Mouse (Mus musculus): ENCODE results near the gene Clec2g. TPM values are rescaled to one million over a fixed set of nuclear protein-coding genes. Genes with fewer than 3 reads are reported as not detected.
"Not testable (repeated sequence)": the region's sequence is repeated elsewhere in the genome, so short reads cannot be mapped to it uniquely, and the experiment has no call there.

Gene Clec2g
- polyA plus RNA-seq, 1 experiment from 2014 or later, result 0.03 TPM

DNA sequence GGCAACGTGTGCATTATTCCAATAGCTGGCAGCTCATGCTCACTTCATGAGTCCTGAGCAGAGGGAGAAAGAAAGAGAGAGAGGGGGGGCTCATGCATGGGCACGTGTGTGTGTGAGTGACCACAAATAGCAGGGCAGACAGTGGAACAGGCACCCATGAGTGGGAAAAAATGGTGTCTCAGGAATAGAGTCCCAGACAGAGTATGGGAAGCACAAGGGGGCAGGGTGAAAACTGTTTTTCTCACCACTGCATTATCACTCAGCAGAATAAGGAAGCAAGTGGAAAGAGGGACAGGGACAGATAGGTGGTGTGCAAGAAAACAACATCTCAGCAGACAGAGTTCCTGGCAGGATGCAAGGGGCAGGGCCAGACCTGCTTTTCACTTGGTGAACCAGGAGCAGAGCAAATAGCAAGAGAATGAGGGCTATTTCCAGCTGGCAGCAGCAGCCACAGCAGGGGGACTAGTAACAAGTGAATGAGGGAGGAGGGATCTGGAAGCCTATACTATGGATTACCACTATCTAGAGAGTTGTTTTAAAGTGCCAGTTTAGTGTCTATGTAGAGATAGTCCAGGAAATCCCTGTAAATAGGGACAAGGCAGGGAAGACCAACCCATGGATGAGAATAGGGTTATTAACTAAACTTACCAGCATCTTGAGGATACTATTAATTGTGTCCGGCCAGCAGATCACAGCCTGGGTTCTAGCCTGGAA, 62.0 kb downstream of the Clec2g start:
- DNase-seq (ENCODE audit: low read depth, low spot score) (no peak), ATAC-seq (no peak)
- CTCF ChIA-PET, result no interaction called here
- in situ Hi-C loops (cut with MboI; ENCODE audit: low pct_unique_long_range_greater_than_20kb), result no loop called here
- H3K27me3 ChIP-seq, result no peaks in the 10 kb centered on the region
- TF ChIP-seq CTCF (IDR thresholded peaks at IDR 0.05), result no peak
- POLR2A ChIA-PET, result no interaction called here

- ChIA-PET POLR2A (no interaction called here), CTCF (no interaction called here)
- in situ Hi-C loops (cut with MboI; ENCODE audit: low pct_unique_long_range_greater_than_20kb), result no loop called here
Measured at GRCm38 (mm10) chr6:128996768-128997442, 62.7 kb downstream of the Clec2g start.

GRCm38 (mm10) chr6:129001392-129001791, 67.2 kb downstream of the Clec2g start:
- POLR2A ChIA-PET, result no interaction called here
- in situ Hi-C loops (cut with MboI; ENCODE audit: low pct_unique_long_range_greater_than_20kb), result no loop called here
- DNase-seq (ENCODE audit: low read depth, low spot score), result no peak
- ATAC-seq, result no peak
- CTCF ChIA-PET, result no interaction called here
- TF ChIP-seq CTCF (IDR thresholded peaks at IDR 0.05), result no peak
- no peaks in the 10 kb centered on the region for H3K27me3 ChIP-seq

More at GRCm38 (mm10) chr6:128996768-128997442, 62.7 kb downstream of the Clec2g start:
- no peak for DNase-seq (ENCODE audit: low read depth, low spot score)
- no peak for TF ChIP-seq CTCF (IDR thresholded peaks at IDR 0.05)
- ATAC-seq, result no peak
- no peaks in the 10 kb centered on the region for H3K27me3 ChIP-seq

GRCm38 (mm10) chr6:129008552-129008951, 74.4 kb downstream of the Clec2g start:
- ChIA-PET CTCF (no interaction called here), POLR2A (no interaction called here)
- TF ChIP-seq CTCF (IDR thresholded peaks at IDR 0.05), result no peak
- ATAC-seq (no peak), DNase-seq (ENCODE audit: low read depth, low spot score) (no peak)
- in situ Hi-C loops (cut with MboI; ENCODE audit: low pct_unique_long_range_greater_than_20kb), result no loop called here
- H3K27me3 ChIP-seq, result no peaks in the 10 kb centered on the region

GRCm38 (mm10) chr6:129009846-129010504, 75.8 kb downstream of the Clec2g start:
- DNase-seq (ENCODE audit: low read depth, low spot score); in situ Hi-C loops (cut with MboI; ENCODE audit: low pct_unique_long_range_greater_than_20kb); POLR2A ChIA-PET; ATAC-seq; H3K27me3 ChIP-seq; CTCF ChIA-PET: not testable (repeated sequence)

DNA sequence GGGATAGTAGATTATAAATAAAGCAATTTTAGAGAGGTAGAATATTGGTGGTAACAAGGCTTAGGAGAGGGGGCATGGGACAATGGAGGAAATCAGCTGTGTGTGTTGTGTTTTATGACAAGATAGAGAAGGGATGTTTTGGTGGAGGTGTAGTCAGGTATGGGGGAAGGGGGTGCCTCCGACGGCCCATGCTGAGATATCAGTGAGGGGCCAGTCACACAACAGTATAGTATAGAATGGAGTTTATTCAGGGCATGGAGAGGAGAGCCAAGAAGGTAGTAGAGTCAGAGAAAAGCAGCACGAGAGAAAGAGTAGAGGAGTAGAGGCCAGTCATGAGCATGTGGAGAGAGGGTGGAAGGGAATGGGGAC, 76.3 kb downstream of the Clec2g start:
- in situ Hi-C loops (cut with MboI; ENCODE audit: low pct_unique_long_range_greater_than_20kb), result no loop called here
- peaks cover 1% of the 10 kb centered on the region for H3K27me3 ChIP-seq
- TF ChIP-seq CTCF (IDR thresholded peaks at IDR 0.05), result no peak
- DNase-seq (ENCODE audit: low read depth, low spot score) (no peak), ATAC-seq (no peak)
- CTCF ChIA-PET, result no interaction called here
- POLR2A ChIA-PET, result no interaction called here

GRCm38 (mm10) chr6:129012012-129012411, 77.8 kb downstream of the Clec2g start:
- POLR2A ChIA-PET; H3K27me3 ChIP-seq; in situ Hi-C loops (cut with MboI; ENCODE audit: low pct_unique_long_range_greater_than_20kb); ATAC-seq; DNase-seq (ENCODE audit: low read depth, low spot score); CTCF ChIA-PET: not testable (repeated sequence)

- DNase-seq (ENCODE audit: low read depth, low spot score) (no peak), ATAC-seq (no peak)
- ChIA-PET POLR2A (no interaction called here), CTCF (no interaction called here)
- H3K27me3 ChIP-seq, result peaks cover 4% of the 10 kb centered on the region
- in situ Hi-C loops (cut with MboI; ENCODE audit: low pct_unique_long_range_greater_than_20kb), result no loop called here
- TF ChIP-seq CTCF (IDR thresholded peaks at IDR 0.05), result no peak
Measured at GRCm38 (mm10) chr6:129012966-129013365, 78.8 kb downstream of the Clec2g start.

GRCm38 (mm10) chr6:129013762-129014276, 79.6 kb downstream of the Clec2g start:
- POLR2A ChIA-PET, result no interaction called here
- DNase-seq (ENCODE audit: low read depth, low spot score), result no peak
- TF ChIP-seq CTCF (IDR thresholded peaks at IDR 0.05), result no peak
- no peak for ATAC-seq
- H3K27me3 ChIP-seq, result peaks cover 4% of the 10 kb centered on the region
- in situ Hi-C loops (cut with MboI; ENCODE audit: low pct_unique_long_range_greater_than_20kb), result no loop called here
- CTCF ChIA-PET, result interaction anchor here (1.1 kb wide), 1 partner anchor 15 kb away, joined by 3 read pairs; no protein-coding TSS in a partner anchor

GRCm38 (mm10) chr6:129014399-129014798, 80.2 kb downstream of the Clec2g start:
- DNase-seq (ENCODE audit: low read depth, low spot score) (no peak), ATAC-seq (no peak)
- H3K27me3 ChIP-seq, result peaks cover 7% of the 10 kb centered on the region
- in situ Hi-C loops (cut with MboI; ENCODE audit: low pct_unique_long_range_greater_than_20kb), result no loop called here
- ChIA-PET POLR2A (no interaction called here), CTCF (interaction anchor here (1.1 kb wide), 1 partner anchor 14 kb away, joined by 3 read pairs; no protein-coding TSS in a partner anchor)
- no peak for TF ChIP-seq CTCF (IDR thresholded peaks at IDR 0.05)
